Mouse (Mus musculus): Measurements from ENCODE around the gene Kcnip3. TPM values are rescaled to one million over a fixed set of nuclear protein-coding genes. Genes with fewer than 3 reads are reported as not detected.

The Kcnip3 gene
- 4.1 and 4.7 TPM in 2 replicates for polyA plus RNA-seq (2012; rRNA removed)

DNA sequence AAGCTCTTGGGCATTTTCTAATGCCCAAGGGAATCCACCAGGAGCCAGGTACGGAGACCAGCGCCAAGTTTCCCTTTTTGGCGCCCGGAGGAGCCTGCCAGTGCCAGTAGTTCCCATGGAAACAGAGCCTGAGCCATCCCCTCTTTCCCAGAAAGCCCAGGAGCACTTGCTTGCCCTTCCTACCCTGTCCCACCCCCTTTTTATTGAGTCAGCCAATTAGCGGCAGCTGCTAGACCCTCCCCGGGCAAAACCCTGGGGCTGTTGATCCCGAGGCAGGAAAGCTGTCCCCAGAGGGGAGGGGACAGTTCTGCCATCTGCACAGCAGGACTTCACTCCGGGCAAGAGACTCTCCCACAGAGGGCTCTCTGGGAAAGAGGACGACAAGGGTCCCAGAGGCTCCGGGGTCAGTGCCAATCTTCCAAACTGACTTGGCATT lies at the start of gene Kcnip3:
Gene Kcnip3, minus strand, starts transcription at position 89 of the 436 bp plus-strand sequence.
- 9% methylated on average over 10 of the region's 10 CpGs for WGBS
- Histone ChIP-seq H3K27ac (ENCODE audit: insufficient read depth, low read depth, low read length) (no peak within 1 kb of the TSS), H3K27me3 (replicated peaks; ENCODE audit: control insufficient read depth, insufficient read depth, low read length) (no peaks in the 10 kb centered on the region), H3K36me3 (ENCODE audit: control insufficient read depth, insufficient read depth, low read length) (no peaks in the 10 kb centered on the region), H3K4me1 (ENCODE audit: control insufficient read depth, insufficient read depth, low read length) (no peaks in the 10 kb centered on the region), H3K4me3 (ENCODE audit: insufficient read depth, low read depth, low read length) (peak within 1 kb of the TSS; percentile 4; the same call in 1 of the 2 replicates)
- TF ChIP-seq POLR2A (IDR thresholded peaks at IDR 0.05; ENCODE audit: low read depth, low read length) (no peak), CTCF (conservative IDR thresholded peaks at IDR 0.05; ENCODE audit: insufficient read depth, insufficient read length, low read depth, low read length) (no peak)
- DNase-seq = peak; percentile 17

GRCm38 (mm10) chr2:127559070-127559966 lies 37.4 kb upstream of the Kcnip3 start:
- no peaks in the 10 kb centered on the region for H3K36me3 ChIP-seq (ENCODE audit: control insufficient read depth, insufficient read depth, low read length)
- DNase-seq = peak; percentile 79
- no peak overlapping the region for H3K4me3 ChIP-seq (ENCODE audit: insufficient read depth, low read depth, low read length)
- H3K4me1 ChIP-seq (ENCODE audit: control insufficient read depth, insufficient read depth, low read length) = no peaks in the 10 kb centered on the region
- 15% methylated on average over 18 of the region's 18 CpGs for WGBS
- no peak overlapping the region for H3K27ac ChIP-seq (ENCODE audit: insufficient read depth, low read depth, low read length)
- no peak for TF ChIP-seq POLR2A (IDR thresholded peaks at IDR 0.05; ENCODE audit: low read depth, low read length)
- TF ChIP-seq CTCF (conservative IDR thresholded peaks at IDR 0.05; ENCODE audit: insufficient read depth, insufficient read length, low read depth, low read length) = peak; percentile 87
- H3K27me3 ChIP-seq (replicated peaks; ENCODE audit: control insufficient read depth, insufficient read depth, low read length) = no peaks in the 10 kb centered on the region

DNA sequence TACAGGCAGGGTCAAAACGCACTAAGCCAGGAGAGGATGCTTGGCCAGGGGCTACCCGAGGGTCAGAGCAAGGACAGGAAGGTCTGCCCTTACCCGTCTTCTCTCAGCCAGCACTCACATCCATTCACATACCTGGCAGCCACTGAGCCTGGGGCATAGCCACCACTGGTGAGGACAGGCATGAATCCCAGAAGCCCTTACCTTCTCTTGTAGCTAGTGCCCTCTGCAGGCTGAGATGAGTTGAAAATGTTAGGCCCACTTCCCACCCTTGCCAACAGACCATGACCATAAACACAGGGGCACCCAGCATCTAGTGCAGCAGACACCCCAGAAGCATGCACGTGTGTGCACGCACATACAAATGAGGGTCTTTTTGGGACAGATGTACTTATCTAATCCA lies 29.2 kb upstream of the Kcnip3 start:
- TF ChIP-seq CTCF (conservative IDR thresholded peaks at IDR 0.05; ENCODE audit: insufficient read depth, insufficient read length, low read depth, low read length) = no peak; the same call in 1 of the 2 replicates
- no peak for TF ChIP-seq POLR2A (IDR thresholded peaks at IDR 0.05; ENCODE audit: low read depth, low read length)
- peak; percentile 38 for DNase-seq
- Histone ChIP-seq H3K4me1 (ENCODE audit: control insufficient read depth, insufficient read depth, low read length) (no peaks in the 10 kb centered on the region), H3K4me3 (ENCODE audit: insufficient read depth, low read depth, low read length) (no peak overlapping the region), H3K27ac (ENCODE audit: insufficient read depth, low read depth, low read length) (no peak overlapping the region), H3K36me3 (ENCODE audit: control insufficient read depth, insufficient read depth, low read length) (no peaks in the 10 kb centered on the region), H3K27me3 (replicated peaks; ENCODE audit: control insufficient read depth, insufficient read depth, low read length) (no peaks in the 10 kb centered on the region)
- WGBS = 47% methylated on average over 5 of the region's 5 CpGs

GRCm38 (mm10) chr2:127550446-127550845 lies 28.6 kb upstream of the Kcnip3 start:
- WGBS = 77% methylated on average over 1 of the region's 1 CpGs
- Histone ChIP-seq H3K36me3 (ENCODE audit: control insufficient read depth, insufficient read depth, low read length) (no peaks in the 10 kb centered on the region), H3K4me1 (ENCODE audit: control insufficient read depth, insufficient read depth, low read length) (no peaks in the 10 kb centered on the region), H3K27me3 (replicated peaks; ENCODE audit: control insufficient read depth, insufficient read depth, low read length) (no peaks in the 10 kb centered on the region), H3K27ac (ENCODE audit: insufficient read depth, low read depth, low read length) (no peak overlapping the region), H3K4me3 (ENCODE audit: insufficient read depth, low read depth, low read length) (no peak overlapping the region)
- TF ChIP-seq CTCF (conservative IDR thresholded peaks at IDR 0.05; ENCODE audit: insufficient read depth, insufficient read length, low read depth, low read length) = no peak
- TF ChIP-seq POLR2A (IDR thresholded peaks at IDR 0.05; ENCODE audit: low read depth, low read length) = no peak
- DNase-seq = no peak

- Histone ChIP-seq H3K27me3 (replicated peaks; ENCODE audit: control insufficient read depth, insufficient read depth, low read length) (no peaks in the 10 kb centered on the region), H3K36me3 (ENCODE audit: control insufficient read depth, insufficient read depth, low read length) (no peaks in the 10 kb centered on the region), H3K27ac (ENCODE audit: insufficient read depth, low read depth, low read length) (no peak overlapping the region), H3K4me3 (ENCODE audit: insufficient read depth, low read depth, low read length) (no peak overlapping the region), H3K4me1 (ENCODE audit: control insufficient read depth, insufficient read depth, low read length) (no peaks in the 10 kb centered on the region)
- TF ChIP-seq POLR2A (IDR thresholded peaks at IDR 0.05; ENCODE audit: low read depth, low read length) (no peak), CTCF (conservative IDR thresholded peaks at IDR 0.05; ENCODE audit: insufficient read depth, insufficient read length, low read depth, low read length) (no peak)
- DNase-seq = no peak
Measured at GRCm38 (mm10) chr2:127549711-127550110, 27.8 kb upstream of the Kcnip3 start.

GRCm38 (mm10) chr2:127548342-127549074 lies 26.6 kb upstream of the Kcnip3 start:
- no peak for DNase-seq
- 80% methylated on average over 5 of the region's 5 CpGs for WGBS
- H3K27ac ChIP-seq (ENCODE audit: insufficient read depth, low read depth, low read length) = no peak overlapping the region
- H3K36me3 ChIP-seq (ENCODE audit: control insufficient read depth, insufficient read depth, low read length) = no peaks in the 10 kb centered on the region
- no peaks in the 10 kb centered on the region for H3K4me1 ChIP-seq (ENCODE audit: control insufficient read depth, insufficient read depth, low read length)
- H3K4me3 ChIP-seq (ENCODE audit: insufficient read depth, low read depth, low read length) = no peak overlapping the region
- TF ChIP-seq CTCF (conservative IDR thresholded peaks at IDR 0.05; ENCODE audit: insufficient read depth, insufficient read length, low read depth, low read length) (no peak), POLR2A (IDR thresholded peaks at IDR 0.05; ENCODE audit: low read depth, low read length) (no peak)
- no peaks in the 10 kb centered on the region for H3K27me3 ChIP-seq (replicated peaks; ENCODE audit: control insufficient read depth, insufficient read depth, low read length)

GRCm38 (mm10) chr2:127541697-127542096 lies 19.8 kb upstream of the Kcnip3 start:
- DNase-seq = no peak
- H3K27ac ChIP-seq (ENCODE audit: insufficient read depth, low read depth, low read length) = peak overlapping the region; percentile 24; the same call in 1 of the 2 replicates

More at GRCm38 (mm10) chr2:127541697-127542096, 19.8 kb upstream of the Kcnip3 start:
- H3K27me3 ChIP-seq (replicated peaks; ENCODE audit: control insufficient read depth, insufficient read depth, low read length) = no peaks in the 10 kb centered on the region
- TF ChIP-seq POLR2A (IDR thresholded peaks at IDR 0.05; ENCODE audit: low read depth, low read length) (no peak), CTCF (conservative IDR thresholded peaks at IDR 0.05; ENCODE audit: insufficient read depth, insufficient read length, low read depth, low read length) (no peak)
- H3K36me3 ChIP-seq (ENCODE audit: control insufficient read depth, insufficient read depth, low read length) = no peaks in the 10 kb centered on the region
- no peak overlapping the region for H3K4me3 ChIP-seq (ENCODE audit: insufficient read depth, low read depth, low read length)
- no peaks in the 10 kb centered on the region for H3K4me1 ChIP-seq (ENCODE audit: control insufficient read depth, insufficient read depth, low read length)
- 91% methylated on average over 2 of the region's 2 CpGs for WGBS
